Mouse (Mus musculus) embryonic facial prominence, embryonic 14.5 days (tissue): Measurements from ENCODE around the gene Emc3. TPM values are rescaled to one million over a fixed set of nuclear protein-coding genes. Genes with fewer than 3 reads are reported as not detected.

Source experiments
- ATAC-seq: fragments of 200-750 bp; cut with Nextera tagmentation; 2 replicates; pipeline ENCODE4 v1.8.0; 2017; ENCODE audit warnings: low read depth, moderate number of reproducible peaks, moderate TSS enrichment
- DNase-seq: peaks from one replicate; pipeline ENCODE4 v3.0.0-alpha.2; 2015; ENCODE audit warnings: low spot score
- H3K27ac ChIP-seq: fragments of 300-500 bp; sonication (generic); replicated peaks from 2 replicates; pipeline ENCODE4 v1.5.1; 2014; ENCODE audit warnings: low read depth, mild to moderate bottlenecking, low read length, moderate library complexity
- H3K27me3 ChIP-seq: fragments of 300-500 bp; sonication (generic); replicated peaks from 2 replicates; pipeline ENCODE4 v1.6.1; 2014; ENCODE audit warnings: low read length; ENCODE audit not compliant: control insufficient read depth, insufficient read depth
- H3K36me3 ChIP-seq: fragments of 300-500 bp; sonication (generic); 2 replicates; pipeline ENCODE4 v1.6.1; 2014; ENCODE audit warnings: low read length, mixed read lengths; ENCODE audit not compliant: control insufficient read depth, insufficient read depth
- H3K4me1 ChIP-seq: fragments of 300-500 bp; sonication (generic); 2 replicates; pipeline ENCODE4 v1.6.1; 2014; ENCODE audit warnings: antibody characterized with exemption, low read length; ENCODE audit not compliant: control insufficient read depth, insufficient read depth
- H3K4me2 ChIP-seq: fragments of 300-500 bp; sonication (generic); 2 replicates; pipeline ENCODE4 v1.6.1; 2014; ENCODE audit warnings: low read depth, mild to moderate bottlenecking, low read length, moderate library complexity, mixed read lengths
- H3K4me3 ChIP-seq: fragments of 300-500 bp; sonication (generic); 2 replicates; pipeline ENCODE4 v1.5.1; 2014; ENCODE audit warnings: low read depth, mild to moderate bottlenecking, low read length
- H3K9ac ChIP-seq: fragments of 300-500 bp; sonication (generic); 2 replicates; pipeline ENCODE4 v1.6.1; 2014; ENCODE audit warnings: low read depth, mild to moderate bottlenecking, low read length, moderate library complexity, mixed read lengths
- H3K9me3 ChIP-seq: fragments of 300-500 bp; sonication (generic); 2 replicates; pipeline ENCODE4 v1.6.1; 2016; ENCODE audit warnings: low read length; ENCODE audit not compliant: control insufficient read depth
- WGBS: fragments of 180-500 bp; shearing (Covaris S2); extraction: QIAGEN DNeasy Blood & Tissue Kit; methylation state at CpG from one replicate; pipeline ENCODE4 v1.1.7; 2014; 5-methylcytosine and 5-hydroxymethylcytosine counted together
- polyA plus RNA-seq: library from polyadenylated mRNA; unstranded; fragments of >200 nt; fragmentation: Nextera tagmentation; extraction: Ambion mirVana; gene quantifications from 2 replicates; pipeline ENCODE4 v1.2.1, GENCODE M21; 2014

Gene Emc3
- polyA plus RNA-seq, 1 experiment from 2014 or later: 96.7 TPM

GRCm38 (mm10) chr6:113473715-113474114, 57.7 kb downstream of the Emc3 start:
- Histone ChIP-seq H3K4me1 (peaks cover 7% of the 10 kb centered on the region; the same call in 1 of the 2 replicates), H3K4me2 (no peak overlapping the region), H3K9ac (no peak overlapping the region), H3K9me3 (no peaks in the 10 kb centered on the region), H3K27ac (no peak overlapping the region), H3K36me3 (no peaks in the 10 kb centered on the region), H3K27me3 (peaks cover 23% of the 10 kb centered on the region), H3K4me3 (no peak overlapping the region)
- WGBS: 79% methylated on average over 6 of the region's 6 CpGs
- ATAC-seq (no peak), DNase-seq (no peak)

- H3K4me1 ChIP-seq: peaks cover 7% of the 10 kb centered on the region; the same call in 1 of the 2 replicates
- H3K4me2 ChIP-seq: no peak overlapping the region
- 71% methylated on average over 2 of the region's 2 CpGs for WGBS
- peaks cover 23% of the 10 kb centered on the region for H3K27me3 ChIP-seq
- H3K4me3 ChIP-seq: no peak overlapping the region
- no peaks in the 10 kb centered on the region for H3K9me3 ChIP-seq
- no peak overlapping the region for H3K9ac ChIP-seq
- H3K27ac ChIP-seq: no peak overlapping the region
- H3K36me3 ChIP-seq: no peaks in the 10 kb centered on the region
- ATAC-seq (no peak), DNase-seq (no peak)
Observed at GRCm38 (mm10) chr6:113473246-113473645, 58.2 kb downstream of the Emc3 start.

DNA sequence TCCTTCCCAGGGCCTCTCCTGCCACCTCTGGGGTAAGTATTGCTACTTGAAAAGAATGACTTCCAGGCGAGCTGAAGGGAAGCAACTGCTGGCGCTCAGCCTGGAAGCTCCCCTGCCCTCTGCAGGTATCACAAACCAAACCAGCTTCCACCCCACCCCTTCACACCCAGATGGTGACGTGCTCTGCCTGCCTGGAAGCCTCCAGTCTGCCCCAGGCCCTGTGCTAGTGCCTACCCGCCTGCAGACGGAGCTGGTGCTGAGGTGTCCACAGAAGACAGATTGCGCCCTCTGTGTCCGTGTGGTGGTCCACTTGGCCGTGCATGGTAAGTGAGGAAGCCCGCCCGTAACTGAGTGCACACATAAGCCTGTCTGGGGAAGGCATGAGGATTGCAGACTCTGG, 59.4 kb downstream of the Emc3 start:
- WGBS: 63% methylated on average over 10 of the region's 10 CpGs
- peak overlapping the region; percentile 52 for H3K4me2 ChIP-seq
- H3K27ac ChIP-seq: peak overlapping the region; percentile 3; the same call in 1 of the 2 replicates
- H3K4me3 ChIP-seq: peak overlapping the region; percentile 21; the same call in 1 of the 2 replicates
- no peaks in the 10 kb centered on the region for H3K9me3 ChIP-seq
- no peaks in the 10 kb centered on the region for H3K36me3 ChIP-seq
- no peak for DNase-seq
- peaks cover 23% of the 10 kb centered on the region for H3K27me3 ChIP-seq
- no peak for ATAC-seq
- peak overlapping the region; percentile 53; the same call in 1 of the 2 replicates for H3K9ac ChIP-seq
- H3K4me1 ChIP-seq: peaks cover 7% of the 10 kb centered on the region; the same call in 1 of the 2 replicates

DNA sequence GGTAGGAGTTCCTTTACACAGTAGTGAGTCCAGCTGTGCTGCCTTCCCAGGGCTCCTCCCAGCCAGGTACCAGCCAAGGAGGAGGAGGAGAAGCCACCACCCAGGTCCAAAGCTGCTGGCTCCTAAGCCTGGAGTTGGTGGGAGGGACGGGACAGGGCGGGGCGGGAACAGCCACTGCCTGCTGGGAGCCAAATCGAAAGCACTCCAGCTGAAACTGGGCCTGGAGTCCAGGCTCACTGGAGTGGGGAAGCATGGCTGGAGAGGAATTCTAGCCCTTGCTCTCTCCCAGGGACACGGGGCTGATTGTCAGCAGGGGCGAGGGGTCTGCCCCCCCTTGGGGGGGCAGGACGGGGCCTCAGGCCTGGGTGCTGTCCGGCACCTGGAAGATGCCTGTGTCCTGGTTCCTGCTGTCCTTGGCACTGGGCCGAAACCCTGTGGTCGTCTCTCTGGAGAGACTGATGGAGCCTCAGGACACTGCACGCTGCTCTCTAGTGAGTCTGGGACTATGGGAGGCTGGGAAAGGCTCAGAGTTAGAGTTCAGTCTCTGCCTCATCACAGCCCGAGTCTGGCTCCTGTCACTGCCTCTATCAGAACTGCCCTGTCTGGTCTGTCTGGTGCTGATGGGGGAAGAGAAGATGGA, 60.0 kb downstream of the Emc3 start, which contains the start of gene Il17rc:
Il17rc (plus strand) TSS at position 131 of the 640 bp plus-strand sequence.
- Histone ChIP-seq H3K9ac (peak within 1 kb of the TSS; percentile 53), H3K27me3 (peaks cover 23% of the 10 kb centered on the region), H3K4me3 (peak within 1 kb of the TSS; percentile 21), H3K9me3 (no peaks in the 10 kb centered on the region), H3K36me3 (no peaks in the 10 kb centered on the region), H3K4me1 (peaks cover 7% of the 10 kb centered on the region; the same call in 1 of the 2 replicates), H3K27ac (peak within 1 kb of the TSS; percentile 3; the same call in 1 of the 2 replicates), H3K4me2 (peak within 1 kb of the TSS; percentile 52)
- DNase-seq (peak; percentile 59), ATAC-seq (peak; percentile 31; the same call in 1 of the 2 replicates)
- WGBS: 19% methylated on average over 11 of the region's 12 CpGs

GRCm38 (mm10) chr6:113469432-113469831, 62.0 kb downstream of the Emc3 start:
- Histone ChIP-seq H3K4me2 (peak overlapping the region; percentile 66), H3K27me3 (peaks cover 23% of the 10 kb centered on the region), H3K9me3 (no peaks in the 10 kb centered on the region), H3K27ac (no peak overlapping the region), H3K36me3 (no peaks in the 10 kb centered on the region), H3K4me3 (peak overlapping the region; percentile 39), H3K4me1 (peaks cover 7% of the 10 kb centered on the region; the same call in 1 of the 2 replicates), H3K9ac (peak overlapping the region; percentile 54)
- 2% methylated on average over 18 of the region's 31 CpGs for WGBS
- DNase-seq: peak; percentile 73
- peak; percentile 79 for ATAC-seq

DNA sequence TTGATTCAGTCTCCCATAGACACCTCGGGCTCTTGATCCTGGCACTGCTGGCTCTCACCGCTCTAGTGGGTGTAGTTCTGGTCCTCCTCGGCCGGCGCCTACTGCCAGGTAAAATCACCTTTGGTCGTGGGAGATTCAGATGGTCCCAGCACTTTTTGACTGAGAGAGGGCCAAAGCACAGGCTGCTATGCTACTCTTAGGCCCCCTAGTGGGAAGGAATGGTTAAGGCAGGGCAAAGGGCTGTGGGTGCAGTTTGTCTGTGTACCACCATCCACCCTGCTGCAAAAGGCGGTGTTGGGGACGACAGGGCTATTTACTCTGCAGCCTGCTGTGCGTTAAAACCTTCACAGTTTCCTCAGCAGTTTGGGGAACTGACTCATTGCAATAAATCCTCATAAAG, 62.4 kb downstream of the Emc3 start:
- WGBS: 7% methylated on average over 9 of the region's 9 CpGs
- Histone ChIP-seq H3K27me3 (peaks cover 23% of the 10 kb centered on the region), H3K4me1 (peaks cover 7% of the 10 kb centered on the region; the same call in 1 of the 2 replicates), H3K4me3 (peak overlapping the region; percentile 39), H3K9me3 (no peaks in the 10 kb centered on the region), H3K4me2 (peak overlapping the region; percentile 66), H3K9ac (peak overlapping the region; percentile 54), H3K27ac (no peak overlapping the region), H3K36me3 (no peaks in the 10 kb centered on the region)
- peak; percentile 74 for DNase-seq
- peak; percentile 70 for ATAC-seq

- no peak for DNase-seq
- Histone ChIP-seq H3K4me1 (peaks cover 7% of the 10 kb centered on the region; the same call in 1 of the 2 replicates), H3K4me3 (no peak overlapping the region), H3K9ac (peak overlapping the region; percentile 40; the same call in 1 of the 2 replicates), H3K27me3 (peaks cover 23% of the 10 kb centered on the region), H3K9me3 (no peaks in the 10 kb centered on the region), H3K36me3 (no peaks in the 10 kb centered on the region), H3K4me2 (no peak overlapping the region), H3K27ac (no peak overlapping the region)
- ATAC-seq: no peak
- WGBS: 63% methylated on average over 3 of the region's 3 CpGs
Observed at GRCm38 (mm10) chr6:113468512-113468911, 62.9 kb downstream of the Emc3 start.

GRCm38 (mm10) chr6:113465602-113466001, 65.8 kb downstream of the Emc3 start:
- Histone ChIP-seq H3K9ac (peak overlapping the region; percentile 19; the same call in 1 of the 2 replicates), H3K36me3 (no peaks in the 10 kb centered on the region), H3K27me3 (peaks cover 13% of the 10 kb centered on the region), H3K4me2 (no peak overlapping the region), H3K4me3 (no peak overlapping the region), H3K9me3 (no peaks in the 10 kb centered on the region), H3K27ac (no peak overlapping the region), H3K4me1 (peaks cover 7% of the 10 kb centered on the region; the same call in 1 of the 2 replicates)
- DNase-seq: no peak
- WGBS: 48% methylated on average over 5 of the region's 5 CpGs
- no peak for ATAC-seq
